Mouse (Mus musculus) kidney, postnatal 36 days (tissue): ENCODE data around the gene Olfr560.

Experiments
- DNase-seq, 2 experiments: peaks; one replicate each; pipeline ENCODE4 v3.0.0; 2021 to 2022; ENCODE audit warnings: mixed read lengths in 2 of 2

The Olfr560 gene

GRCm38 (mm10) chr7:102759266-102759665, at the start of gene Olfr560, which contains the start of gene Olfr78:
Olfr560 (minus strand) TSS chr7:102759366.
Olfr78 (minus strand) TSS chr7:102759471.
- no peak for DNase-seq

GRCm38 (mm10) chr7:102803180-102803579, 44.0 kb upstream of the Olfr560 start, which contains the start of gene Olfr564:
Olfr564 (plus strand) TSS chr7:102803480.
- DNase-seq = no peak

GRCm38 (mm10) chr7:102770921-102771320, 11.8 kb upstream of the Olfr560 start, which contains the start of gene Olfr561:
Olfr561 (plus strand) TSS chr7:102771221.
- no peak for DNase-seq

- DNase-seq = peak in 1 of 2 experiments; percentile 36
Measured at GRCm38 (mm10) chr7:102752086-102752485, 7.1 kb downstream of the Olfr560 start.

GRCm38 (mm10) chr7:102737705-102738104, 21.5 kb downstream of the Olfr560 start:
- no peak for DNase-seq

GRCm38 (mm10) chr7:102733793-102734192, 25.4 kb downstream of the Olfr560 start:
- no peak for DNase-seq

- DNase-seq = no peak
Measured at GRCm38 (mm10) chr7:102727391-102727790, 31.8 kb downstream of the Olfr560 start, which contains the start of gene Olfr559. Olfr559 (minus strand) TSS chr7:102727491.

GRCm38 (mm10) chr7:102718970-102719369, 40.2 kb downstream of the Olfr560 start, which contains the start of gene Olfr33:
Olfr33 (minus strand) TSS chr7:102719070.
- no peak for DNase-seq

GRCm38 (mm10) chr7:102701915-102702314, 57.3 kb downstream of the Olfr560 start, which contains the start of gene Olfr558:
Olfr558 (plus strand) TSS chr7:102702215.
- DNase-seq = no peak
